Mouse (Mus musculus) testis, adult 2 months (tissue): ENCODE data around the gene Il9r. TPM values are rescaled to one million over a fixed set of nuclear protein-coding genes. Genes with fewer than 3 reads are reported as not detected.

Source experiments
- H3K27ac ChIP-seq: fragments of 200-500 bp; 2 replicates; pipeline ENCODE4 v1.5.1; 2012; ENCODE audit warnings: low read depth, low read length; ENCODE audit not compliant: control insufficient read depth, insufficient read depth
- H3K27me3 ChIP-seq: fragments of 200-500 bp; 2 replicates; pipeline ENCODE4 v1.6.1; 2012; ENCODE audit warnings: mild to moderate bottlenecking, low read length, moderate library complexity; ENCODE audit not compliant: control insufficient read depth, insufficient read depth
- H3K36me3 ChIP-seq: fragments of 200-500 bp; 2 replicates; pipeline ENCODE4 v1.6.1; 2012; ENCODE audit warnings: mild to moderate bottlenecking, low read length; ENCODE audit not compliant: control insufficient read depth, insufficient read depth
- H3K4me1 ChIP-seq: fragments of 200-500 bp; 2 replicates; pipeline ENCODE4 v1.6.1; 2012; ENCODE audit warnings: low read length; ENCODE audit not compliant: control insufficient read depth, insufficient read depth
- H3K4me3 ChIP-seq: fragments of 200-500 bp; 2 replicates; pipeline ENCODE4 v1.5.1; 2012; ENCODE audit warnings: low read depth, mild to moderate bottlenecking, low read length, moderate library complexity, mixed read lengths; ENCODE audit not compliant: control insufficient read depth
- CTCF ChIP-seq: fragments of 200-500 bp; IDR thresholded peaks from 2 replicates; pipeline ENCODE4 v1.5.1; 2012; ENCODE audit warnings: low read depth, mild to moderate bottlenecking, inconsistent platforms, low read length, moderate library complexity; ENCODE audit not compliant: control insufficient read depth, insufficient read depth, insufficient replicate concordance
- POLR2A ChIP-seq: fragments of 200-500 bp; IDR thresholded peaks from 2 replicates; pipeline ENCODE4 v1.6.1; 2012; ENCODE audit warnings: low read depth, mild to moderate bottlenecking, inconsistent platforms, low read length, moderate library complexity; ENCODE audit not compliant: control insufficient read depth
- polyA plus RNA-seq: library from polyadenylated mRNA; depleted of rRNA; stranded (reverse); fragments of >200 nt; gene quantifications from 2 replicates; pipeline ENCODE4 v1.2.3, GENCODE M21; 2012

The Il9r gene
- polyA plus RNA-seq, 1 experiment = 1.6 TPM

DNA sequence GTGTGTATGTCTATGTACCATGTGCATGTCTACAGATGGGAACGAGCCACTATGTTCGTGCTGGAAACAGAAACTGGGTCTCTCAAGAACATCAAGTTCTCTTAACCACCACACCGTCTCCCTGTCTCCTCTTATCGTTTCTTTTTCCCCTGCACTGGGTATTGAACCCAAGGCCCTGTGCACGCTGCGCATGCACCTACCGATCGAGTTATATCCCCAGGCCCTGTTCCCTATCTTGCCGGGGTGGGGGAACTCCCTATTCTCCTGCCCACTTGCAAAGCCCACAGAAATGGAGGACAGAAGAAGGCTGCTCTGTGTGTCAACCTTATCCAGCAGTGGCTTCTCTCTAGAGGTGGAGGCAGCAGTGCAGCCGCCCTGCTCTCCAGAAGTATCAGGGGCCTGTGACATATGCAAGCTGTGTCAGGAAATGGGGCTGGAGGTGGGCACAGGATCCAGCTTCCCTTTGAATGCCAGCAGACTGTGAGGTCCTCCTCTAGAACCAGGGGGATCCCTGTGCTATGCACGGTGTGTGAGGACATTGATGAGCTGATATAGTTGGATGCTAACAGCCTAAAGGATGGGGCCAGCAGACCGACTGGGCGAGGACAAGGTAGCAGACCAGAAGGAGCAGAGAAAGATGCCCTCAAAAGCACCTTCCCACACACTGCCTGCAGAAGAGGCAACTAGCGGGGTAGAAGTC, 1.7 kb downstream of the Il9r start:
- Histone ChIP-seq H3K27me3 (no peaks in the 10 kb centered on the region), H3K36me3 (no peaks in the 10 kb centered on the region), H3K4me1 (no peaks in the 10 kb centered on the region), H3K4me3 (no peak overlapping the region), H3K27ac (no peak overlapping the region)
- TF ChIP-seq POLR2A = no peak
- TF ChIP-seq CTCF = no peak

GRCm38 (mm10) chr11:32197766-32198165, 2.3 kb downstream of the Il9r start:
- no peak for TF ChIP-seq POLR2A
- TF ChIP-seq CTCF = no peak
- H3K36me3 ChIP-seq = no peaks in the 10 kb centered on the region
- H3K27me3 ChIP-seq = no peaks in the 10 kb centered on the region
- no peak overlapping the region for H3K4me3 ChIP-seq
- no peaks in the 10 kb centered on the region for H3K4me1 ChIP-seq
- H3K27ac ChIP-seq = no peak overlapping the region

DNA sequence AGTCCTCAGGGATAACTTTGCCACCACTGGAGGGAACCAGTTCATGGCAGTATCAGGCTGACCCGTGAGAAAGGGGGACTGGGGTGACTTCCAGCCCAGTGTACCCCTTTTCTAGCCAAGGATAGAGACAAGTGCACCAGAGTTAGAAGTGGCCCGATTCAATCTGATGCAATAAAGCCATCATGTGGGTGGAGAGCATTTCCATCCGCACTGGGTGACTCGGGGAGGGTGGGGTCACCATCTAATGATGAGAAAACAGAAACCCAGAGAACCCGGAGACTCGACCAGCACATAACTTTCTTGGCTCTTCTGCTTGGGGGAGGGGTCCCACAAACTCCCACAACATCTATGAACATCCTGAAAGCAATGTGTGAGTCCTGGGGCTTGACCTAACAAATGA, 3.4 kb downstream of the Il9r start:
- TF ChIP-seq CTCF (no peak), POLR2A (no peak)
- Histone ChIP-seq H3K4me3 (no peak overlapping the region), H3K36me3 (no peaks in the 10 kb centered on the region), H3K4me1 (no peaks in the 10 kb centered on the region), H3K27ac (no peak overlapping the region), H3K27me3 (no peaks in the 10 kb centered on the region)

DNA sequence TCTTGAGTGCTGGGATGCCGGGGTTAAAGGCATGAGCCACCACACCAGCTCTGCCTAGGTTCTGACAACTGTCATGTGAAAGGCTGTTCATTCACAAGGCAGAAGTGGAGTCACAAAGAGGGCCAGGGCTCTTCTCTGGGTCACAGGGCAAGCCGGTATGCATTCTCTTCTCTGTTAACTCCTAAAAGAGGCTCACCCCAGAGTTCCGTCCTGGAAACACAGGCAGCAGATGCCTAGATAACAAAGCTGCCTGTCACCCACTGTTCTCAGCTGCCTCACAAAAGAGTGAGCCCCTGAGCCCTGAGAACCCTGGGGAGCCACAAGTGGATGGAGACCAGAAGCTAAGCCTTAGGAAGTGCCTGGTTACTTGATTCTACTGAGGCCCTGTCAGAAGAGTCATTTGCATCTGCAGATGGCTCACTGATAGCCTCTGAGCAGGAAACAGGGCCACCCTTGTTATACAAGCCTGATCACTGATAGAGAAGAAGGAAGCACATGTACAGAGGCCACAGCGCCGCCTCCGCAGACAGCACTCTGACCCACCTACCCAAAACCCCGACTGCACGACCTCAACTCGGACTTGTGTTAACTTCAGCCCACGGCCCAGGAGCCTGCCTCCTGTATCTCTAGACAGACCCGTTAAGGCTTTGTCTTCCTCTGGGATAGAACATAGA, 4.1 kb downstream of the Il9r start:
- no peak overlapping the region for H3K27ac ChIP-seq
- no peak overlapping the region for H3K4me3 ChIP-seq
- H3K36me3 ChIP-seq = no peaks in the 10 kb centered on the region
- no peaks in the 10 kb centered on the region for H3K27me3 ChIP-seq
- TF ChIP-seq POLR2A (no peak), CTCF (no peak)
- no peaks in the 10 kb centered on the region for H3K4me1 ChIP-seq

- Histone ChIP-seq H3K4me1 (no peaks in the 10 kb centered on the region; the same call in 1 of the 2 replicates), H3K27ac (no peak overlapping the region)
- TF ChIP-seq POLR2A = no peak
These were observed 5.5 kb downstream of the Il9r start for GRCm38 (mm10) chr11:32194626-32195025.

GRCm38 (mm10) chr11:32194086-32194485, 6.0 kb downstream of the Il9r start:
- Histone ChIP-seq H3K27ac (no peak overlapping the region), H3K4me1 (peaks cover 4% of the 10 kb centered on the region), H3K4me3 (no peak overlapping the region), H3K36me3 (no peaks in the 10 kb centered on the region), H3K27me3 (no peaks in the 10 kb centered on the region)
- TF ChIP-seq POLR2A (no peak), CTCF (no peak)

More at GRCm38 (mm10) chr11:32194626-32195025, 5.5 kb downstream of the Il9r start:
- H3K36me3 ChIP-seq = no peaks in the 10 kb centered on the region
- H3K4me3 ChIP-seq = no peak overlapping the region
- H3K27me3 ChIP-seq = no peaks in the 10 kb centered on the region

GRCm38 (mm10) chr11:32193156-32193555, 6.9 kb downstream of the Il9r start:
- TF ChIP-seq POLR2A (no peak), CTCF (no peak)
- no peak overlapping the region for H3K4me3 ChIP-seq
- no peak overlapping the region for H3K27ac ChIP-seq
- no peaks in the 10 kb centered on the region for H3K36me3 ChIP-seq
- H3K4me1 ChIP-seq = peaks cover 6% of the 10 kb centered on the region
- no peaks in the 10 kb centered on the region for H3K27me3 ChIP-seq
